Mouse (Mus musculus) CH12.LX (cell line): ENCODE results near the gene Dhx30. TPM values are rescaled to one million over a fixed set of nuclear protein-coding genes. Genes with fewer than 3 reads are reported as not detected.

Experiments used
- DNase-seq: peaks from one replicate; pipeline ENCODE4 v3.0.0-alpha.2; 2013; ENCODE audit errors: extremely low read depth
- H3K27ac ChIP-seq: 2 replicates; pipeline ENCODE4 v1.5.1; 2012; ENCODE audit warnings: low read depth, mild to moderate bottlenecking, control low read depth, moderate library complexity; ENCODE audit not compliant: insufficient read depth
- H3K27me3 ChIP-seq: replicated peaks from 2 replicates; pipeline ENCODE3; 2012; ENCODE audit warnings: inconsistent platforms
- H3K36me3 ChIP-seq, 2 experiments: replicated peaks in 1 of 2; 2 replicates each; pipeline versions ENCODE3 to v1.6.1; 2012; ENCODE audit warnings: inconsistent platforms in 1 of 2, low read length in 1 of 2, mild to moderate bottlenecking in 1 of 2, mixed read lengths in 1 of 2, moderate library complexity in 1 of 2; ENCODE audit not compliant: control insufficient read depth in 1 of 2, insufficient read depth in 1 of 2
- H3K4me1 ChIP-seq, 2 experiments: 2 replicates each; pipeline ENCODE4 v1.6.1; 2012; ENCODE audit warnings: inconsistent platforms in 1 of 2, moderate library complexity in 1 of 2; ENCODE audit not compliant: insufficient read depth in 2 of 2, control insufficient read depth in 1 of 2
- H3K4me2 ChIP-seq: 2 replicates; pipeline ENCODE4 v1.6.1; 2012; ENCODE audit warnings: low read depth, mild to moderate bottlenecking, control low read depth; ENCODE audit not compliant: poor library complexity, insufficient read depth, severe bottlenecking
- H3K4me3 ChIP-seq, 3 experiments: fragments of 150-350 bp in 1 of 3; sonication (generic) in 1 of 3; replicated peaks in 1 of 3; 2 replicates each; pipeline versions ENCODE3 to v1.5.1; 2011 to 2012; ENCODE audit warnings: low read depth in 2 of 3, low read length in 2 of 3, mild to moderate bottlenecking in 2 of 3, moderate library complexity in 2 of 3, control low read depth in 1 of 3, improper control_type of control experiment in 1 of 3, inconsistent platforms in 1 of 3, mixed read lengths in 1 of 3; ENCODE audit not compliant: poor library complexity in 1 of 3
- H3K79me2 ChIP-seq: replicated peaks from 2 replicates; pipeline ENCODE4 v1.6.1; 2012; ENCODE audit warnings: mild to moderate bottlenecking, moderate library complexity; ENCODE audit not compliant: control insufficient read depth, poor library complexity, insufficient read depth, severe bottlenecking; ENCODE audit errors: extremely low read depth
- H3K9ac ChIP-seq: 2 replicates; pipeline ENCODE4 v1.6.1; 2012; ENCODE audit warnings: low read depth, mild to moderate bottlenecking, control low read depth, moderate library complexity; ENCODE audit not compliant: insufficient read depth
- H3K9me3 ChIP-seq: replicated peaks from 2 replicates; pipeline ENCODE3; 2012; ENCODE audit warnings: low read length, inconsistent platforms, mixed read lengths
- BHLHE40 ChIP-seq: IDR thresholded peaks from 2 replicates; pipeline ENCODE4 v1.6.1; 2011; ENCODE audit warnings: mild to moderate bottlenecking, low read depth, low read length, improper control_type of control experiment
- CHD1 ChIP-seq: IDR thresholded peaks from 2 replicates; pipeline ENCODE4 v1.6.1; 2012; ENCODE audit warnings: low read depth, low read length, improper control_type of control experiment, inconsistent platforms
- CHD2 ChIP-seq: IDR thresholded peaks from 2 replicates; pipeline ENCODE4 v1.6.1; 2011; ENCODE audit warnings: low read length, improper control_type of control experiment
- CTCF ChIP-seq, 2 experiments: IDR thresholded peaks in 1 of 2; conservative IDR thresholded peaks in 1 of 2; 2 replicates each; pipeline ENCODE4 v1.5.1; 2011 to 2012; ENCODE audit warnings: low read depth in 2 of 2, low read length in 2 of 2, improper control_type of control experiment in 1 of 2, inconsistent platforms in 1 of 2, mild to moderate bottlenecking in 1 of 2, moderate library complexity in 1 of 2
- E2F4 ChIP-seq: IDR thresholded peaks from 2 replicates; pipeline ENCODE4 v1.6.1; 2011; ENCODE audit warnings: low read depth, low read length, improper control_type of control experiment; ENCODE audit not compliant: insufficient replicate concordance
- ELF1 ChIP-seq: IDR thresholded peaks from 2 replicates; pipeline ENCODE4 v1.6.1; 2014; ENCODE audit warnings: low read depth, mild to moderate bottlenecking, inconsistent platforms, low read length, improper control_type of control experiment
- EP300 ChIP-seq: IDR thresholded peaks from 2 replicates; pipeline ENCODE4 v1.6.1; 2011; ENCODE audit warnings: low read length, improper control_type of control experiment
- ETS1 ChIP-seq: conservative IDR thresholded peaks from 2 replicates; pipeline ENCODE4 v1.6.1; 2012; ENCODE audit warnings: low read depth, mild to moderate bottlenecking, inconsistent platforms, low read length, improper control_type of control experiment, moderate library complexity
- GABPA ChIP-seq: IDR thresholded peaks from 2 replicates; pipeline ENCODE4 v1.6.1; 2012; ENCODE audit warnings: low read depth, low read length, improper control_type of control experiment, inconsistent platforms; ENCODE audit not compliant: insufficient replicate concordance
- HCFC1 ChIP-seq: IDR thresholded peaks from 2 replicates; pipeline ENCODE4 v1.6.1; 2012; ENCODE audit warnings: low read depth, mild to moderate bottlenecking, inconsistent platforms, low read length, improper control_type of control experiment
- IRF4 ChIP-seq: IDR thresholded peaks from 2 replicates; pipeline ENCODE4 v1.6.1; 2014; ENCODE audit warnings: low read depth, mild to moderate bottlenecking, inconsistent platforms, low read length, improper control_type of control experiment
- JUN ChIP-seq: IDR thresholded peaks from 2 replicates; pipeline ENCODE4 v1.6.1; 2011; ENCODE audit warnings: low read depth, mild to moderate bottlenecking, low read length, improper control_type of control experiment, moderate library complexity; ENCODE audit not compliant: insufficient read depth
- JUND ChIP-seq: conservative IDR thresholded peaks from 2 replicates; pipeline ENCODE4 v1.6.1; 2011; ENCODE audit warnings: low read depth, low read length, improper control_type of control experiment
- MAFK ChIP-seq: IDR thresholded peaks from 2 replicates; pipeline ENCODE4 v1.6.1; 2011; ENCODE audit warnings: low read length, improper control_type of control experiment; ENCODE audit not compliant: insufficient replicate concordance
- MAX ChIP-seq: IDR thresholded peaks from 2 replicates; pipeline ENCODE4 v1.6.1; 2011; ENCODE audit warnings: low read length, improper control_type of control experiment
- MAZ ChIP-seq: IDR thresholded peaks from 2 replicates; pipeline ENCODE4 v1.6.1; 2012; ENCODE audit warnings: low read depth, mild to moderate bottlenecking, inconsistent platforms, low read length, improper control_type of control experiment, moderate library complexity
- MEF2A ChIP-seq: IDR thresholded peaks from 2 replicates; pipeline ENCODE4 v1.6.1; 2014; ENCODE audit warnings: low read depth, mild to moderate bottlenecking, inconsistent platforms, low read length, improper control_type of control experiment, borderline replicate concordance
- MXI1 ChIP-seq: IDR thresholded peaks from 2 replicates; pipeline ENCODE4 v1.6.1; 2011; ENCODE audit warnings: mild to moderate bottlenecking, low read depth, low read length, improper control_type of control experiment
- MYC ChIP-seq: IDR thresholded peaks from 2 replicates; pipeline ENCODE4 v1.6.1; 2011; ENCODE audit warnings: low read depth, mild to moderate bottlenecking, improper control_type of control experiment, low read length
- NELFE ChIP-seq: IDR thresholded peaks from 2 replicates; pipeline ENCODE4 v1.6.1; 2011; ENCODE audit warnings: low read depth, low read length, improper control_type of control experiment
- NRF1 ChIP-seq: IDR thresholded peaks from 2 replicates; pipeline ENCODE4 v1.6.1; 2014; ENCODE audit warnings: low read depth, mild to moderate bottlenecking, inconsistent platforms, low read length, improper control_type of control experiment, moderate library complexity
- PAX5 ChIP-seq: IDR thresholded peaks from 2 replicates; pipeline ENCODE4 v1.6.1; 2012; ENCODE audit warnings: low read length, inconsistent platforms, mixed read lengths
- POLR2A ChIP-seq: IDR thresholded peaks from 2 replicates; pipeline ENCODE4 v1.6.1; 2011; ENCODE audit warnings: low read depth, mild to moderate bottlenecking, improper control_type of control experiment, low read length
- POLR2AphosphoS2 ChIP-seq: IDR thresholded peaks from 2 replicates; pipeline ENCODE4 v1.6.1; 2011; ENCODE audit warnings: low read depth, low read length, improper control_type of control experiment
- RAD21 ChIP-seq: IDR thresholded peaks from 2 replicates; pipeline ENCODE4 v1.6.1; 2011; ENCODE audit warnings: low read depth, mild to moderate bottlenecking, low read length, improper control_type of control experiment, moderate library complexity
- RCOR1 ChIP-seq: conservative IDR thresholded peaks from 2 replicates; pipeline ENCODE4 v1.6.1; 2012; ENCODE audit warnings: low read depth, mild to moderate bottlenecking, inconsistent platforms, low read length, improper control_type of control experiment
- SIN3A ChIP-seq: IDR thresholded peaks from 2 replicates; pipeline ENCODE4 v1.6.1; 2012; ENCODE audit warnings: low read length, improper control_type of control experiment, inconsistent platforms
- SMC3 ChIP-seq: IDR thresholded peaks from 2 replicates; pipeline ENCODE4 v1.6.1; 2011; ENCODE audit warnings: low read depth, low read length, improper control_type of control experiment
- TBP ChIP-seq: conservative IDR thresholded peaks from 2 replicates; pipeline ENCODE4 v1.6.1; 2011; ENCODE audit warnings: low read depth, low read length, improper control_type of control experiment
- TCF12 ChIP-seq: IDR thresholded peaks from 2 replicates; pipeline ENCODE4 v1.6.1; 2014; ENCODE audit warnings: low read depth, mild to moderate bottlenecking, inconsistent platforms, low read length, improper control_type of control experiment
- UBTF ChIP-seq: IDR thresholded peaks from 2 replicates; pipeline ENCODE4 v1.6.1; 2012; ENCODE audit warnings: low read depth, mild to moderate bottlenecking, inconsistent platforms, low read length, improper control_type of control experiment, moderate library complexity
- USF1 ChIP-seq: IDR thresholded peaks from 2 replicates; pipeline ENCODE4 v1.6.1; 2014; ENCODE audit warnings: low read depth, mild to moderate bottlenecking, inconsistent platforms, low read length, improper control_type of control experiment
- USF2 ChIP-seq: conservative IDR thresholded peaks from 2 replicates; pipeline ENCODE4 v1.6.1; 2011; ENCODE audit warnings: low read depth, low read length, improper control_type of control experiment
- ZC3H11A ChIP-seq: IDR thresholded peaks from 2 replicates; pipeline ENCODE4 v1.6.1; 2012; ENCODE audit warnings: low read depth, mild to moderate bottlenecking, inconsistent platforms, low read length, improper control_type of control experiment
- ZKSCAN1 ChIP-seq: IDR thresholded peaks from 2 replicates; pipeline ENCODE4 v1.6.1; 2012; ENCODE audit warnings: low read depth, inconsistent platforms, low read length, improper control_type of control experiment, borderline replicate concordance
- ZMIZ1 ChIP-seq: IDR thresholded peaks from 2 replicates; pipeline ENCODE4 v1.6.1; 2012; ENCODE audit warnings: low read depth, mild to moderate bottlenecking, inconsistent platforms, low read length, improper control_type of control experiment
- ZNF384 ChIP-seq: IDR thresholded peaks from 2 replicates; pipeline ENCODE4 v1.6.1; 2012; ENCODE audit warnings: low read depth, low read length, improper control_type of control experiment, inconsistent platforms
- dilution Hi-C: fragments of 300-500 bp; cut with MboI; formaldehyde crosslinking; loops from 2 replicates; pipeline ENCODE4 v1.14.3; 2020; ENCODE audit warnings: low sequenced_read_pairs; ENCODE audit not compliant: extremely low pct_unique_long_range_greater_than_20kb, extremely low pct_ligation_motif_present
- in situ Hi-C: fragments of 300-500 bp; cut with MboI; formaldehyde crosslinking; loops from 3 replicates; pipeline ENCODE4 v1.14.3; 2019; ENCODE audit warnings: low sequenced_read_pairs, low pct_ligation_motif_present, low pct_unique_long_range_greater_than_20kb, mixed read lengths
- polyA plus RNA-seq: library from polyadenylated mRNA; unstranded; fragments of >175 nt; gene quantifications from 2 replicates; pipeline ENCODE4 v1.2.1, GENCODE M21; 2012; ENCODE audit warnings: low read depth; ENCODE audit not compliant: insufficient read length
- total RNA-seq, 2 experiments: library from RNA; depleted of rRNA; stranded (reverse); fragments of 300-350 nt in 1 of 2; fragments of >200 nt in 1 of 2; gene quantifications; 2 replicates each; pipeline ENCODE4 v1.2.3; 2012 to 2014

Gene Dhx30
- total and polyA plus RNA-seq, 3 experiments = 68.8 to 129 (median 99.3) TPM

DNA sequence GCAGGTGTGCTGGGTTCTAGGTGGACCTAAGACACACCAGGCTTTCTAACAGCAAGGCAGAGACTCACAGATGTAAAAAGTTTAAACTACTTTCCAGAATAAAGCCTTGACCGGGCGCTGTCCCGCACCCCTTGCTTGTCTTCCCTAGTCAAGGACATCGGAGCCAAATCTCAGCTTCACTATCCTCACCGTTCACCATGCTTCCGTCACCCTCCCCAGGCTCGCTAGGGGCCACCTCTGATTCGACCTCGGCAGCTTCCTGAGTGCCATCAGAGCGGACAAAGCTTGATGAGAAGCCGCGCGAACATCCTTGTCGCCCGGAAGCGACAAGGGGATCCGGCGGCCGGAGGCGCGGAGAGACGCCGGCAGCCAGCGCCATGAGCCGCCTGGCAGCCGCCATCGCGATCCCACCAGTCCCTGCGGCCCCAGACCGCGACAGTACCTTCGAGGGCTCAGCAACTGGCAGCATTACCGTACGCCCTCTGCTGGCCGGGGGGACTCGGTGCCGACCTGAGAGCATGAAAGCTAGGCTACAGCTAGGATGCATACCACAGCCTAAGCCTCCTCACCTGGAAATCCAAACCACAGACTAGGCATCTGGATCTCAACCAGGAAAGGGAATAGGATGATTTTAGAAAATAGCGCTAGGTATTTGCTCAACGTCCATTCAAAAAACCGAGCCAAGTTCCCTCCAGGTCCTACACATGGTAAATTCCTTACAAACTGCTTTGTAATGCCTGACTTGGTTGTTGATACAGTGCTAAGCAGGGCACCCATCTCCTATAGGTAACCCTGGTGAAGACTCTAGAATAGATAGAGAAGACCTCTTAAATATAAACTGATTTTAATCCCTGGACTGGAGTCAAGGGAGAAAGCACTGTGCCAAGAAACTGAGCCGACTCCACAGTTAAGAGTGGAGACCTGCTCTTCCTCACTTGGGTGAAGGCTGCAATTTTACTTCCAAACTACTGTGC is 16.7 kb downstream of the Dhx30 start:
- Histone ChIP-seq H3K9me3 (no peaks in the 10 kb centered on the region), H3K27me3 (no peaks in the 10 kb centered on the region), H3K4me2 (no peak overlapping the region), H3K27ac (0 out of 2 replicates have a peak overlapping the region, but pooled peaks have one; percentile 19), H3K4me3 (peak overlapping the region; percentile 79 to 88 (median 87)), H3K79me2 (peaks cover 19% of the 10 kb centered on the region), H3K9ac (peak overlapping the region; percentile 68), H3K4me1 (peaks cover 0 to 20% of the 10 kb centered on the region in 2 experiments; a peak in 2 of 4 replicates), H3K36me3 (peaks cover 36 to 68% of the 10 kb centered on the region in 2 experiments)
- dilution Hi-C loops = no loop called here
- peak; percentile 90 for DNase-seq
- in situ Hi-C loops = no loop called here
- peak; percentile 88 for TF ChIP-seq SIN3A
- TF ChIP-seq CTCF (conservative IDR thresholded peaks at IDR 0.05 in 1 of 2, IDR thresholded peaks at IDR 0.05 in 1 of 2; ENCODE audit: low read depth in 2 of 2, low read length in 2 of 2) = peak; percentile 68 to 89
- TF ChIP-seq ZNF384 = no peak
- TF ChIP-seq E2F4 = no peak
- peak; percentile 79; the same call in 1 of the 2 replicates for TF ChIP-seq GABPA
- TF ChIP-seq IRF4 = peak; percentile 25; the same call in 1 of the 2 replicates
- TF ChIP-seq MAX = peak; percentile 55; the same call in 1 of the 2 replicates
- TF ChIP-seq ZKSCAN1 = no peak
- no peak for TF ChIP-seq CHD2
- peak; percentile 87 for TF ChIP-seq TBP
- TF ChIP-seq UBTF = no peak
- no peak for TF ChIP-seq PAX5
- no peak for TF ChIP-seq CHD1
- no peak for TF ChIP-seq JUN
- peak; percentile 17 for TF ChIP-seq RAD21
- TF ChIP-seq ZMIZ1 = peak; percentile 74
- TF ChIP-seq POLR2AphosphoS2 = peak; percentile 53; the same call in 1 of the 2 replicates
- TF ChIP-seq NRF1 = peak; percentile 75
- TF ChIP-seq MAFK = no peak
- TF ChIP-seq MEF2A = no peak; the same call in 1 of the 2 replicates
- TF ChIP-seq USF2 = no peak
- peak; percentile 96 for TF ChIP-seq NELFE
- no peak for TF ChIP-seq EP300
- TF ChIP-seq RCOR1 = no peak
- TF ChIP-seq ZC3H11A = no peak
- TF ChIP-seq ELF1 = peak; percentile 57; the same call in 1 of the 2 replicates
- TF ChIP-seq POLR2A = peak; percentile 95
- TF ChIP-seq USF1 = no peak
- TF ChIP-seq TCF12 = peak; percentile 97
- TF ChIP-seq MXI1 = peak; percentile 91
- no peak for TF ChIP-seq JUND
- TF ChIP-seq BHLHE40 = no peak
- peak; percentile 78; the same call in 1 of the 2 replicates for TF ChIP-seq MYC
- TF ChIP-seq MAZ = no peak
- peak; percentile 58 for TF ChIP-seq SMC3
- peak; percentile 89 for TF ChIP-seq HCFC1
- TF ChIP-seq ETS1 = no peak
